Mouse (Mus musculus): ENCODE data around the gene Abhd17a.
"Not testable (repeated sequence)": the region's sequence is repeated elsewhere in the genome, so short reads cannot be mapped to it uniquely, and the experiment has no call there.

The Abhd17a gene

GRCm38 (mm10) chr10:80606737-80607350, 16.7 kb upstream of the Abhd17a start:
- DNase-seq = peak in 1 of 2 experiments; percentile 32

GRCm38 (mm10) chr10:80606306-80606705, 16.2 kb upstream of the Abhd17a start:
- peak in 1 of 2 experiments; percentile 62 for DNase-seq

- DNase-seq = not testable (repeated sequence)
Measured at GRCm38 (mm10) chr10:80605721-80606120, 15.6 kb upstream of the Abhd17a start, which contains the start of gene Gm49322. TSS of gene Gm49322 (plus strand) at chr10:80606021.

GRCm38 (mm10) chr10:80604988-80605387, 14.8 kb upstream of the Abhd17a start:
- DNase-seq = no peak

- DNase-seq = no peak
Measured at GRCm38 (mm10) chr10:80604001-80604509, 13.9 kb upstream of the Abhd17a start.

- DNase-seq = no peak
Measured at GRCm38 (mm10) chr10:80603364-80603763, 13.2 kb upstream of the Abhd17a start.

GRCm38 (mm10) chr10:80602698-80603325, 12.7 kb upstream of the Abhd17a start, which contains the start of the genes Scamp4 and Adat3:
TSS of gene Scamp4 (plus strand) at chr10:80602872.
TSS of gene Adat3 (plus strand) at chr10:80602880.
- peak; percentile 96 to 97 for DNase-seq

- peak in 1 of 2 experiments; percentile 18 for DNase-seq
Measured at GRCm38 (mm10) chr10:80596318-80596717, 6.2 kb upstream of the Abhd17a start.

- DNase-seq = peak in 1 of 2 experiments; percentile 37
Measured at GRCm38 (mm10) chr10:80589127-80589878, 838 bp downstream of the Abhd17a start.

GRCm38 (mm10) chr10:80587305-80587657, 2.9 kb downstream of the Abhd17a start:
- DNase-seq = peak; percentile 59 to 84

- no peak for DNase-seq
Measured at GRCm38 (mm10) chr10:80586407-80587304, 3.5 kb downstream of the Abhd17a start.

- no peak for DNase-seq
Measured at GRCm38 (mm10) chr10:80585581-80585980, 4.6 kb downstream of the Abhd17a start.

- peak in 1 of 2 experiments; percentile 58 for DNase-seq
Measured at GRCm38 (mm10) chr10:80584642-80585552, 5.2 kb downstream of the Abhd17a start.

GRCm38 (mm10) chr10:80584045-80584488, 6.1 kb downstream of the Abhd17a start:
- peak; percentile 79 to 90 for DNase-seq

GRCm38 (mm10) chr10:80583047-80583446, 7.1 kb downstream of the Abhd17a start:
- DNase-seq = no peak

GRCm38 (mm10) chr10:80578911-80579310, 11.2 kb downstream of the Abhd17a start:
- DNase-seq = peak; percentile 77 to 80

GRCm38 (mm10) chr10:80578131-80578750, 11.9 kb downstream of the Abhd17a start:
- DNase-seq = peak; percentile 85 to 91

GRCm38 (mm10) chr10:80577195-80578130, 12.7 kb downstream of the Abhd17a start, which contains the start of gene Klf16:
TSS of gene Klf16 (minus strand) at chr10:80577321.
- DNase-seq = peak; percentile 98
